9 mouse cellular contexts compared by ENCODE assay signal in the genomic region with DNA sequence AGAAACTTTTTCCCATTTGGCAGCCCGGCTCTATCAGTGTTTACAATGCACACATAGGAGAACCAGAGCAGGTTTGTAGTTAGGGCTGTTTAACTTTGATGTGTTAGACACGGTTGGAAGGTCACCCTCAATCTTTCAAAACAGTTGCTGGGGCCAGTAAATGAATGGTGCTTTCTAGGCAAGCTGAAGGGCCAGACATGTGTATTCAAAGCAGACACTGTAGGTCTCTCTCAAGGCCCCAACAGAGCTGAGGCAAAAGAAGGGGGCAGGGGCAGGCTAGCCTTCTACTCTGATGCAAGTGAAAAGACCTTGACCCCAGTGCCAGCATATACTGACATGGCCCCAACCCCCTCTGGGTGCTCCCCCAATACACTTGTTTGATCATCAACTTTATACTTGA. TPM values are rescaled to one million over a fixed set of nuclear protein-coding genes. Genes with fewer than 3 reads are reported as not detected.
DNase-seq lines count a peak whose midpoint lies in the region; ATAC-seq and TF ChIP-seq lines count a peak whose summit lies in the region.
"Had no signal": no experiment of that assay in that cellular context is flagged by ENCODE, and none has a peak within 500 bp of the region (broad histone marks: within the 10 kb centered on the region; RNA-seq: fewer than 3 reads in every experiment).

No protein-coding gene starts in this region.

- H3K4me1 ChIP-seq in heart, embryonic 10.5 days, result peaks cover 17% of the 10 kb centered on the region
- H3K4me1 ChIP-seq in lung, postnatal 0 days (ENCODE audit: insufficient read depth, low read depth, low read length), result peaks cover 3% of the 10 kb centered on the region; the same call in 1 of the 2 replicates
- H3K4me1 ChIP-seq in hindbrain, embryonic 14.5 days (replicated peaks; ENCODE audit: control insufficient read depth, insufficient read depth, low read length), result peaks cover 14% of the 10 kb centered on the region
- H3K4me1 ChIP-seq in neural tube, embryonic 15.5 days, result peaks cover 22% of the 10 kb centered on the region

- H3K27ac ChIP-seq in heart, embryonic 10.5 days, result no peak overlapping the region
- H3K27ac ChIP-seq in lung, postnatal 0 days (ENCODE audit: low read length), result no peak overlapping the region
- H3K27ac ChIP-seq in hindbrain, embryonic 14.5 days, result no peak overlapping the region
- H3K27ac ChIP-seq in neural tube, embryonic 15.5 days (replicated peaks), result no peak overlapping the region

- TF ChIP-seq EP300 in lung, postnatal 0 days (IDR thresholded peaks at IDR 0.05), result no peak

- no peak for TF ChIP-seq CTCF in lung, postnatal 0 days (IDR thresholded peaks at IDR 0.05)

- intact Hi-C loops in heart, postnatal 25 days (cut with DNase I), result no loop called here

- DNase-seq in heart, embryonic 10.5 days (ENCODE audit: low spot score), result no peak
- no peak for DNase-seq in heart, postnatal 25 days (ENCODE audit: low spot score)
- peak; percentile 39 for DNase-seq in lung, postnatal 0 days (ENCODE audit: low spot score)
- no peak for DNase-seq in lung, postnatal 4 days
- no peak for DNase-seq in hindbrain, embryonic 14.5 days (ENCODE audit: low spot score)
- DNase-seq in ovary, postnatal 36 days (ENCODE audit: low spot score), result no peak
- DNase-seq in cerebellum, postnatal 36 days, result no peak
- DNase-seq: layer of hippocampus, adult 9-11 months had no signal

- WGBS in heart, embryonic 10.5 days, result 6% methylated on average over 2 of the region's 2 CpGs
- 5% methylated on average over 2 of the region's 2 CpGs for WGBS in lung, postnatal 0 days
- WGBS in hindbrain, embryonic 14.5 days, result 4% methylated on average over 2 of the region's 2 CpGs
- 6% methylated on average over 2 of the region's 2 CpGs for WGBS in neural tube, embryonic 15.5 days

- H3K36me3 ChIP-seq in heart, embryonic 10.5 days, result 0 out of 2 replicates have a peak, but pooled peaks cover 4% of the 10 kb centered on the region
- H3K36me3 ChIP-seq in lung, postnatal 0 days (ENCODE audit: insufficient read depth, low read length), result no peaks in the 10 kb centered on the region
- no peaks in the 10 kb centered on the region for H3K36me3 ChIP-seq in hindbrain, embryonic 14.5 days (replicated peaks; ENCODE audit: control insufficient read depth, insufficient read depth)
- no peaks in the 10 kb centered on the region for H3K36me3 ChIP-seq in neural tube, embryonic 15.5 days

- peak overlapping the region; percentile 89; the same call in 1 of the 2 replicates for H3K4me3 ChIP-seq in heart, embryonic 10.5 days
- peak overlapping the region; percentile 77 for H3K4me3 ChIP-seq in lung, postnatal 0 days (ENCODE audit: low read depth, low read length)
- no peak overlapping the region for H3K4me3 ChIP-seq in hindbrain, embryonic 14.5 days (replicated peaks; ENCODE audit: low read length)
- no peak overlapping the region; the same call in 1 of the 2 replicates for H3K4me3 ChIP-seq in neural tube, embryonic 15.5 days (replicated peaks)

- no peaks in the 10 kb centered on the region for H3K9me3 ChIP-seq in heart, embryonic 10.5 days
- no peaks in the 10 kb centered on the region for H3K9me3 ChIP-seq in lung, postnatal 0 days (ENCODE audit: low read length)
- H3K9me3 ChIP-seq in hindbrain, embryonic 14.5 days (ENCODE audit: control insufficient read depth, low read length), result no peaks in the 10 kb centered on the region
- H3K9me3 ChIP-seq in neural tube, embryonic 15.5 days (replicated peaks), result no peaks in the 10 kb centered on the region

- H3K27me3 ChIP-seq in heart, embryonic 10.5 days (ENCODE audit: insufficient read depth, poor library complexity, severe bottlenecking), result no peaks in the 10 kb centered on the region
- no peaks in the 10 kb centered on the region for H3K27me3 ChIP-seq in lung, postnatal 0 days (replicated peaks; ENCODE audit: insufficient read depth, low read length)
- H3K27me3 ChIP-seq in hindbrain, embryonic 14.5 days (ENCODE audit: control insufficient read depth, insufficient read depth, low read length), result 0 out of 2 replicates have a peak, but pooled peaks cover 7% of the 10 kb centered on the region
- H3K27me3 ChIP-seq in neural tube, embryonic 15.5 days (replicated peaks), result peaks cover 6% of the 10 kb centered on the region; the same call in 1 of the 2 replicates

- H3K4me2 ChIP-seq in lung, postnatal 0 days (replicated peaks; ENCODE audit: low read depth, low read length), result peak overlapping the region; percentile 83
- H3K4me2 ChIP-seq in hindbrain, embryonic 14.5 days (replicated peaks), result peak overlapping the region; percentile 97; the same call in 1 of the 2 replicates
- H3K4me2 ChIP-seq in neural tube, embryonic 15.5 days, result peak overlapping the region; percentile 97

- ATAC-seq in lung, postnatal 0 days, result no peak
- no peak for ATAC-seq in hindbrain, embryonic 14.5 days (ENCODE audit: low FRiP score)
- ATAC-seq in neural tube, embryonic 15.5 days (ENCODE audit: low FRiP score), result no peak

- no peak overlapping the region for H3K9ac ChIP-seq in lung, postnatal 0 days (replicated peaks; ENCODE audit: low read depth)
- H3K9ac ChIP-seq in hindbrain, embryonic 14.5 days, result no peak overlapping the region
- H3K9ac ChIP-seq in neural tube, embryonic 15.5 days (replicated peaks), result 0 out of 2 replicates have a peak overlapping the region, but pooled peaks have one; percentile 62

RNA-seq across cellular contexts. Expression of gene Taok3, which starts 1.7 kb away (rescaled TPM):
- 12.2 and 18.6 TPM in 2 replicates for polyA plus RNA-seq in heart, embryonic 10.5 days (2016; fragmentation: Nextera tagmentation; extraction: Ambion mirVana)
- total RNA-seq in heart, postnatal 25 days (2021), result 1 to 10 TPM; 7.6 to 7.9 TPM
- 55.5 and 67.3 TPM in 2 replicates for polyA plus RNA-seq in lung, postnatal 0 days (2015; fragmentation: Nextera tagmentation; extraction: Ambion mirVana)
- polyA plus RNA-seq in hindbrain, embryonic 14.5 days (2014; fragmentation: Nextera tagmentation; extraction: Ambion mirVana), result 50.4 and 62.3 TPM in 2 replicates
- 63.8 and 67.1 TPM in 2 replicates for polyA plus RNA-seq in neural tube, embryonic 15.5 days (2015; fragmentation: Nextera tagmentation; extraction: Ambion mirVana)

RNA-seq across cellular contexts. Expression of gene Suds3, which starts 5.7 kb away (rescaled TPM):
- 54.8 and 76.3 TPM in 2 replicates for polyA plus RNA-seq in heart, embryonic 10.5 days (2016; fragmentation: Nextera tagmentation; extraction: Ambion mirVana)
- 10 to 100 TPM; 87.3 to 90.4 TPM for total RNA-seq in heart, postnatal 25 days (2021)
- 47.1 and 57.8 TPM in 2 replicates for polyA plus RNA-seq in lung, postnatal 0 days (2015; fragmentation: Nextera tagmentation; extraction: Ambion mirVana)
- polyA plus RNA-seq in hindbrain, embryonic 14.5 days (2014; fragmentation: Nextera tagmentation; extraction: Ambion mirVana), result 52.8 and 58.4 TPM in 2 replicates
- 79.4 and 81.9 TPM in 2 replicates for polyA plus RNA-seq in neural tube, embryonic 15.5 days (2015; fragmentation: Nextera tagmentation; extraction: Ambion mirVana)

Comparison
In these comparisons a context has a peak if more than half of its experiments do, and no peak if none do; other contexts are left out.
1. H3K4me3 ChIP-seq: peak in heart, embryonic 10.5 days (single experiment) and lung, postnatal 0 days (single experiment); none in hindbrain, embryonic 14.5 days (single experiment) and neural tube, embryonic 15.5 days (single experiment).
2. Peak in every context shown above with its lines, with median percentiles within 50 percentile points of each other: H3K4me2 ChIP-seq.